Mouse (Mus musculus): Measurements from ENCODE around the gene Kpnb1. TPM values are rescaled to one million over a fixed set of nuclear protein-coding genes. Genes with fewer than 3 reads are reported as not detected.

Kpnb1 gene
- polyA plus RNA-seq, 1 experiment = 2.5 TPM

DNA sequence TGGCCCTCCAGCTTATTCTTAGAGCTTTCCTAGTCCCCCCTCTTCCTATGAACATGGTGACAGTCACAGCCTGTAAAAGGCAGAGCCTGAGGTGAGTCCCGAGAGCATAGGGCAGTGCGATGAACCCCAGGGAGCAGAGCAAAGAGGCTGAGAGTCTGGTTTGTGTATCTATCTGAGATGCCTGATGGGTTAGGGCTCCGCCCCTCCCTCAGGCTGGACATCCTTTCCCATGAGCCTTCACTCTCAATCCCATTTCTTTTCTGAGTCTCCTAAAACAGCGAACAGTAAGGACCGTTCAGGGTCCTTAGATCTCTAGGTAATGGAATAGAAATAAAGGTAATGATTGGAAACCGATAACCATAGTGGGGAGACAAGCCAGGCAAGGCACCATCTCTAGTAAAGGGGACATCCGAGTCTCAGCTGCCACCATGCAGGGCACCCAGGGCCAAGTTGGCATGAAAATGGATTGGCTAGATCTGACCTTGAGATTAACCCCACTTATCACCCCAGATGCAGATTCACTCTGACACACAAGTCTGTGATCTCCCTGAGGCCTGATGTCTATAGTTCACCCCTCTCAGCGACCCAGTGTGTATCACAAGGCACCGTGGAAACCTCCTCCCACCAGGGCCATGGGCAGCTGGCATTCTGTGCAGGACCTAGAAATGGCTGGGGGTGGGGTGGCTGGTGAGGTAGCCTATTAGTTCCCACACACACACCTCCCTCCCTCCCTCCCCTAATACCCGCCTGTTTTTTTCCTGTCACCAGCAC is 63.2 kb downstream of the Kpnb1 start:
- H3K4me1 ChIP-seq (ENCODE audit: control insufficient read depth) = peaks cover 12% of the 10 kb centered on the region
- H3K9me3 ChIP-seq (ENCODE audit: control insufficient read depth, low read length) = no peaks in the 10 kb centered on the region
- no peak overlapping the region for H3K4me3 ChIP-seq (replicated peaks)
- H3K27me3 ChIP-seq (ENCODE audit: control insufficient read depth) = peaks cover 35% of the 10 kb centered on the region
- no peaks in the 10 kb centered on the region for H3K36me3 ChIP-seq (ENCODE audit: control insufficient read depth)
- no peak for TF ChIP-seq GATA1 (IDR thresholded peaks at IDR 0.05; ENCODE audit: low read length)
- no peak for TF ChIP-seq TAL1 (IDR thresholded peaks at IDR 0.05; ENCODE audit: low read length)

GRCm38 (mm10) chr11:97123282-97123890 is 64.3 kb downstream of the Kpnb1 start:
- no peak overlapping the region for H3K4me3 ChIP-seq (replicated peaks)
- TF ChIP-seq TAL1 (IDR thresholded peaks at IDR 0.05; ENCODE audit: low read length) = no peak
- TF ChIP-seq GATA1 (IDR thresholded peaks at IDR 0.05; ENCODE audit: low read length) = no peak
- H3K9me3 ChIP-seq (ENCODE audit: control insufficient read depth, low read length) = no peaks in the 10 kb centered on the region
- H3K4me1 ChIP-seq (ENCODE audit: control insufficient read depth) = peaks cover 12% of the 10 kb centered on the region
- no peaks in the 10 kb centered on the region for H3K36me3 ChIP-seq (ENCODE audit: control insufficient read depth)
- H3K27me3 ChIP-seq (ENCODE audit: control insufficient read depth) = peaks cover 38% of the 10 kb centered on the region

- TF ChIP-seq TAL1 (IDR thresholded peaks at IDR 0.05; ENCODE audit: low read length) = no peak
- no peak for TF ChIP-seq GATA1 (IDR thresholded peaks at IDR 0.05; ENCODE audit: low read length)
- Histone ChIP-seq H3K9me3 (ENCODE audit: control insufficient read depth, low read length) (no peaks in the 10 kb centered on the region), H3K27me3 (ENCODE audit: control insufficient read depth) (peaks cover 48% of the 10 kb centered on the region)
Measured at GRCm38 (mm10) chr11:97120641-97121040, 67.0 kb downstream of the Kpnb1 start.

GRCm38 (mm10) chr11:97120221-97120620 is 67.5 kb downstream of the Kpnb1 start:
- H3K4me1 ChIP-seq (ENCODE audit: control insufficient read depth) = no peaks in the 10 kb centered on the region
- no peaks in the 10 kb centered on the region for H3K36me3 ChIP-seq (ENCODE audit: control insufficient read depth)
- no peaks in the 10 kb centered on the region for H3K9me3 ChIP-seq (ENCODE audit: control insufficient read depth, low read length)
- TF ChIP-seq GATA1 (IDR thresholded peaks at IDR 0.05; ENCODE audit: low read length) = no peak
- TF ChIP-seq TAL1 (IDR thresholded peaks at IDR 0.05; ENCODE audit: low read length) = no peak
- H3K27me3 ChIP-seq (ENCODE audit: control insufficient read depth) = peaks cover 49% of the 10 kb centered on the region
- H3K4me3 ChIP-seq (replicated peaks) = no peak overlapping the region

More at GRCm38 (mm10) chr11:97120641-97121040, 67.0 kb downstream of the Kpnb1 start:
- no peak overlapping the region for H3K4me3 ChIP-seq (replicated peaks)
- H3K4me1 ChIP-seq (ENCODE audit: control insufficient read depth) = no peaks in the 10 kb centered on the region
- H3K36me3 ChIP-seq (ENCODE audit: control insufficient read depth) = no peaks in the 10 kb centered on the region

DNA sequence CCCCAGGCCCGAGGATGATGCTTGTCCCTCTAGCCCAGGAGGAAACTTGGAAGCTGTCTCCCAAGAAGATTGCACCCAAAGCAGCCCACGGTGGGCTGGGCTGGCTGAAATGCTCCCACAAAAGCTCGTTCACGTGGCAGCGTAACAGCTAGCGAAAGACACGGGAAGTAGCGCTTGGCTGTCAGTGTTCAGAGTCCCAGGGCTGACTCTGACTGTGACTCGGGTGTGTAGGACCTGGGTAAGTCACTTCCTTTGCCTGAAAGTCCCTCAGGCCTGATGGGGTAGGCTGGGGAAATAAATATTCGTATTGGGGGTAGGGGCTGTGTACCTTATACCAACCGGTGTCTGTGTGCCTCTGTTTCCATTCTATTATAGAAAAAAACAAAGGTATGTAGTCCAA is 71.9 kb downstream of the Kpnb1 start:
- TF ChIP-seq TAL1 (IDR thresholded peaks at IDR 0.05; ENCODE audit: low read length) (no peak), GATA1 (IDR thresholded peaks at IDR 0.05; ENCODE audit: low read length) (no peak)

DNA sequence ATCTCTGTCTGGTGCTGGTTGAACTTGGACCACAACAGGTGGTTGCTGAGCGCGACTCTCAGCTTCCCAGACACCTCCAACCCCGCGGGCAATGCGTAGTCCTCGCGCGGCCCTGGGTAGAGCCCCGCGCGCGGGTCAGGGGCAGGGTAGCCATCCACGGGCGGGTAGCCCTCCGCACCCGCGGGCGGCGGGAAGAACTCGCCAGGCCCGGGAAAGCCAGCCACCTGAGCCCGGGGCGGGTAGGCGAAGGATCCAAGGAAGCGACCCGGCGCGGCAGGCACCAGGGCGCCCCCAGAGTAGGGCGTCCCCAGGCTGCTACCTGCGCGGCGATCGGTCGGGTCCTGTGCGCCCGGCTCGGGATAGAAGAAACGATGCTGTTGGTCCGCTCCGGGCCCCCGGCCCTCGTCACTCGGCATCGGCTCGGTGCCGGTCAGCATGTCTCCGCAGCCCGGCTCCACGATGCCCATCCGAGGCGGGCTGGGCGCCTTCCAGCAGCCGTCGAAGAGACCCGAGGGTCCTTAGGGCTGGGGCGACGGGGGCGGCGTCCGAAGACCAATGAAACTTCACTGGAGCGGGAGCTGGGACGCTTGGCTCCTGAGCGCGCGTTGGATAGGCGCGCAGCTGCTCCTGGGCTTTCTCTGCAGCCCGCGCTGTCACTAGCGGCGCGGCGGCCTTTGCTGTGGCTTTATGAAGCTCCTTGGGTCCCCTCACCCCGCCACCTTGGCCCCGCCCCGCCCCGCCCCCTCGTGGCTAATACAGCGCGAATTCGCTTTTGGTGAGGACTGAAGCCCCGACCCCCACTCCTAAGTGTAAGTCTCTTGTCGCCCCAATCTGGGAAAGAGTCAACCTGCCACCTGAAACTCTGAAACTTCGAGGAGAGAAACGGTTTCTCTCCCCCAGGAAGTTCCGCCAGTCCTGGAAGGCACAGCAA is 72.7 kb downstream of the Kpnb1 start, which contains the start of gene Tbx21:
TSS of gene Tbx21 (minus strand) at position 661 of the 931 bp plus-strand sequence.
- Histone ChIP-seq H3K36me3 (ENCODE audit: control insufficient read depth) (no peaks in the 10 kb centered on the region), H3K4me3 (replicated peaks) (no peak within 1 kb of the TSS), H3K9me3 (ENCODE audit: control insufficient read depth, low read length) (no peaks in the 10 kb centered on the region), H3K4me1 (ENCODE audit: control insufficient read depth) (no peaks in the 10 kb centered on the region), H3K27me3 (ENCODE audit: control insufficient read depth) (peaks cover 69% of the 10 kb centered on the region)
- TF ChIP-seq GATA1 (IDR thresholded peaks at IDR 0.05; ENCODE audit: low read length) (no peak), TAL1 (IDR thresholded peaks at IDR 0.05; ENCODE audit: low read length) (no peak)

More for the DNA sequence above, 71.9 kb downstream of the Kpnb1 start:
- Histone ChIP-seq H3K27me3 (ENCODE audit: control insufficient read depth) (peaks cover 73% of the 10 kb centered on the region), H3K4me3 (replicated peaks) (no peak overlapping the region), H3K4me1 (ENCODE audit: control insufficient read depth) (no peaks in the 10 kb centered on the region), H3K36me3 (ENCODE audit: control insufficient read depth) (no peaks in the 10 kb centered on the region), H3K9me3 (ENCODE audit: control insufficient read depth, low read length) (no peaks in the 10 kb centered on the region)

DNA sequence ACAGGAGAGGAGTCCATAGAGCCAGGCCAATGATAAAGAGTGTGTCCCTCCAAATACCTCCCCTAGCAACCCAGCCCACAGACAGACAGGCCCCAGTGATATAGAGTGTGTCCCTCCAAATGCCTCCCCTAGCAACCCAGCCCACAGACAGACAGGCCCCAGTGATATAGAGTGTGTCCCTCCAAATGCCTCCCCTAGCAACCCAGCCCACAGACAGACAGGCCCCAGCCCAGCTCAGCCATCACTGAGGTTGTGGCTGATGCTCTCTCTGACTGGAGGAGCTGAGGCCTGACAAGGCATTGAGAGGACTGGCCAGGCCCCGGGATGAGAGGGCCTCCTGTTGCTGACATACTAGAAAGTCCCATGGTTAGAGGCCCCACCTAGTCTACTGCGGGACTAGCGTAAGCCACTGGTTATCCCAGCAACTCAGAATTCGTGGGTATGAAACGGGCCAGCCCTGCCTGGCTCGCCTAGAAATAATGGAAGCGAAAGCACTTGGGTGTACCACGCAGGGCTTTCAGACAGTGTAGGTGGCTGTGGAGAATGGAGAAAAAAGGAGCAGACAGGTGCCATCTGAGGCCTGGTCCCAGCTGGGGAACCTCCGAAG is 75.1 kb downstream of the Kpnb1 start:
- no peak for TF ChIP-seq TAL1 (IDR thresholded peaks at IDR 0.05; ENCODE audit: low read length)
- Histone ChIP-seq H3K36me3 (ENCODE audit: control insufficient read depth) (no peaks in the 10 kb centered on the region), H3K4me3 (replicated peaks) (no peak overlapping the region), H3K4me1 (ENCODE audit: control insufficient read depth) (no peaks in the 10 kb centered on the region), H3K27me3 (ENCODE audit: control insufficient read depth) (peaks cover 51% of the 10 kb centered on the region), H3K9me3 (ENCODE audit: control insufficient read depth, low read length) (no peaks in the 10 kb centered on the region)

Other genes with a start within 250 kb of the Kpnb1 start
- 42.1 and 83.7 TPM in 2 replicates for gene Pnpo, start 243.9 kb downstream of the Kpnb1 start, polyA plus RNA-seq (2012)
- gene Sp2, start 204.9 kb downstream of the Kpnb1 start, polyA plus RNA-seq (2012) = 16.7 and 23.0 TPM in 2 replicates
- gene Sp6, start 174.5 kb downstream of the Kpnb1 start, polyA plus RNA-seq (2012) = not detected in 2 replicates
- gene Scrn2, start 157.9 kb downstream of the Kpnb1 start, polyA plus RNA-seq (2012) = 0.27 and 0.41 TPM in 2 replicates
- gene Lrrc46, start 146.5 kb downstream of the Kpnb1 start, polyA plus RNA-seq (2012) = not detected in 2 replicates
- gene Mrpl10, start 146.3 kb downstream of the Kpnb1 start, polyA plus RNA-seq (2012) = 1.7 and 2.4 TPM in 2 replicates
- gene Osbpl7, start 137.3 kb downstream of the Kpnb1 start, polyA plus RNA-seq (2012) = 0.10 and 0.16 TPM in 2 replicates
- 0.02 TPM in 1 of 2 replicates, not detected in the other for gene Tbx21, start 72.5 kb downstream of the Kpnb1 start, polyA plus RNA-seq (2012)
- 0.12 and 0.15 TPM in 2 replicates for gene Tbkbp1, start 36.4 kb downstream of the Kpnb1 start, polyA plus RNA-seq (2012)
- gene Npepps, start 92.8 kb upstream of the Kpnb1 start, polyA plus RNA-seq (2012) = 1.5 and 2.9 TPM in 2 replicates
- 0.43 and 0.55 TPM in 2 replicates for gene Mrpl45, start 127.8 kb upstream of the Kpnb1 start, polyA plus RNA-seq (2012)
- not detected in 2 replicates for gene Gpr179, start 164.2 kb upstream of the Kpnb1 start, polyA plus RNA-seq (2012)
- gene Socs7, start 174.7 kb upstream of the Kpnb1 start, polyA plus RNA-seq (2012) = 0.19 and 0.24 TPM in 2 replicates
- gene Arhgap23, start 227.7 kb upstream of the Kpnb1 start, polyA plus RNA-seq (2012) = 28.7 and 30.6 TPM in 2 replicates